Mouse (Mus musculus) midbrain, postnatal 0 days (tissue): ENCODE results near the gene Nmnat3. TPM values are rescaled to one million over a fixed set of nuclear protein-coding genes. Genes with fewer than 3 reads are reported as not detected.

Experiments used
- ATAC-seq: fragments of 200-750 bp; cut with Nextera tagmentation; 2 replicates; pipeline ENCODE4 v1.8.0; 2017; ENCODE audit warnings: moderate number of reproducible peaks, mild to moderate bottlenecking, moderate TSS enrichment, moderate library complexity; ENCODE audit not compliant: low FRiP score
- DNase-seq: peaks from one replicate; pipeline ENCODE4 v3.0.0-alpha.2; 2015; ENCODE audit warnings: low spot score
- H3K27ac ChIP-seq: fragments of 300-500 bp; sonication (generic); 2 replicates; pipeline ENCODE4 v1.5.1; 2014; ENCODE audit warnings: low read depth, mild to moderate bottlenecking, low read length, mixed read lengths
- H3K27me3 ChIP-seq: fragments of 300-500 bp; sonication (generic); 2 replicates; pipeline ENCODE4 v1.6.1; 2014; ENCODE audit warnings: low read length, control low read depth, mixed read lengths; ENCODE audit not compliant: insufficient read depth
- H3K36me3 ChIP-seq: fragments of 300-500 bp; sonication (generic); 2 replicates; pipeline ENCODE4 v1.6.1; 2014; ENCODE audit warnings: low read length, control low read depth, mixed read lengths; ENCODE audit not compliant: insufficient read depth
- H3K4me1 ChIP-seq: fragments of 300-500 bp; sonication (generic); 2 replicates; pipeline ENCODE4 v1.6.1; 2014; ENCODE audit warnings: mild to moderate bottlenecking, control low read depth, antibody characterized with exemption, low read length, mixed read lengths; ENCODE audit not compliant: insufficient read depth
- H3K4me2 ChIP-seq: fragments of 300-500 bp; sonication (generic); 2 replicates; pipeline ENCODE4 v1.6.1; 2014; ENCODE audit warnings: low read depth, mild to moderate bottlenecking, low read length, mixed read lengths; ENCODE audit not compliant: poor library complexity, severe bottlenecking
- H3K4me3 ChIP-seq: fragments of 300-500 bp; sonication (generic); 2 replicates; pipeline ENCODE4 v1.5.1; 2014; ENCODE audit warnings: low read depth, mild to moderate bottlenecking, low read length, moderate library complexity
- H3K9ac ChIP-seq: fragments of 300-500 bp; sonication (generic); replicated peaks from 2 replicates; pipeline ENCODE4 v1.6.1; 2014; ENCODE audit warnings: mild to moderate bottlenecking, low read length, moderate library complexity, mixed read lengths; ENCODE audit not compliant: poor library complexity, severe bottlenecking
- H3K9me3 ChIP-seq: fragments of 300-500 bp; sonication (generic); 2 replicates; pipeline ENCODE4 v1.6.1; 2016; ENCODE audit warnings: low read length, control low read depth
- CTCF ChIP-seq: IDR thresholded peaks from 2 replicates; pipeline ENCODE4 v1.5.1; 2016; ENCODE audit warnings: antibody characterized with exemption, mild to moderate bottlenecking
- WGBS: fragments of 180-500 bp; shearing (Covaris S2); extraction: QIAGEN DNeasy Blood & Tissue Kit; methylation state at CpG from one replicate; pipeline ENCODE4 v1.1.7; 2014; 5-methylcytosine and 5-hydroxymethylcytosine counted together
- polyA plus RNA-seq: library from polyadenylated mRNA; unstranded; fragments of >200 nt; fragmentation: Nextera tagmentation; extraction: Ambion mirVana; gene quantifications from 2 replicates; pipeline ENCODE4 v1.2.1, GENCODE M21; 2015
- total RNA-seq: library from RNA; depleted of rRNA; stranded (reverse); fragments of >200 nt; gene quantifications from 2 replicates; pipeline ENCODE4 v1.2.3, GENCODE M21; 2014

Gene Nmnat3
- total and polyA plus RNA-seq, 2 experiments from 2014 or later, result 0.88 to 1.0 TPM

DNA sequence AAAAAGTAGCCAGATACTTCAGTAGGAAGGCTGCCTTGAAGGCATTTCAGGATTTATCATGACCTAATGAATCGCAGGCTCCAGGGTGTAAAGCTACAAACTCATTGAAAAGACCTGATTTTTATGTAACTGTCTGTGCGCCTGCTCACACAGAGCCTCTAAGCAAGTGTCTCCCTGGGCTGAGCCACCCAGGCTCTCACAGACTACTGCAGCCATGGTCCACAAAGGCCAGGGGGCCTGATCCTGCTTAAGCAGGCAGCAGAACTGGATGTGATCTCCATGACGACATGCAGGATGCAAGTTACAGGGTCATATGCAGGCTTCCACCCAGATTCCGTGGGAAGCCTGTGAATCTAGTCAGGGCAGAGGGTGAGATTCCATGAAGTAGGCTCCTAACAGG, 106.3 kb downstream of the Nmnat3 start:
- TF ChIP-seq CTCF, result no peak
- Histone ChIP-seq H3K4me2 (no peak overlapping the region), H3K9me3 (no peaks in the 10 kb centered on the region), H3K36me3 (no peaks in the 10 kb centered on the region), H3K4me3 (no peak overlapping the region), H3K27me3 (no peaks in the 10 kb centered on the region), H3K4me1 (no peaks in the 10 kb centered on the region), H3K9ac (no peak overlapping the region), H3K27ac (no peak overlapping the region)
- ATAC-seq, result no peak
- WGBS, result 70% methylated on average over 4 of the region's 4 CpGs
- DNase-seq, result no peak

DNA sequence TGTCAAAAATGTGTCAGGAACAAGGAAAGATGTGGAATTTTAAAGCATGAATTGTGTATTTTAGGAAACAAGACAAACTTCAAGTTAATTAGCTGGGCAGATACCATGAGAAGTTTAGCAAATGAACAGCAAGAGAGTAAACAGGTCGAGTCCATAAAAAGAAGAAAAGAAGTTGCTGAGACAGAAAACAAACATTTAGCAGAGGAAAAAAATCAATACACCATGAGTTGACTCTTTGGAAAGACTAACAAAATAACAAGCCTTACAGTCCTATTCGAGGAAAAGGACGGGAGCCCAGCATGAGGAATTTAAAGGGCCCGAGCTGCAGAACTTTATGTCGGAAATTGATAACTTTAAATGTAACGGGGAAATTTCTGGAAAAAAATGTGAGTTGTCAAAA, 110.0 kb downstream of the Nmnat3 start:
- ATAC-seq (no peak), DNase-seq (no peak)
- no peak overlapping the region for H3K4me3 ChIP-seq
- H3K36me3 ChIP-seq, result no peaks in the 10 kb centered on the region
- no peak overlapping the region for H3K27ac ChIP-seq
- H3K9ac ChIP-seq, result no peak overlapping the region
- no peak for TF ChIP-seq CTCF
- WGBS, result 77% methylated on average over 6 of the region's 6 CpGs
- H3K4me1 ChIP-seq, result no peaks in the 10 kb centered on the region
- no peaks in the 10 kb centered on the region for H3K9me3 ChIP-seq
- no peaks in the 10 kb centered on the region for H3K27me3 ChIP-seq
- H3K4me2 ChIP-seq, result no peak overlapping the region

- Histone ChIP-seq H3K4me3 (no peak overlapping the region), H3K4me2 (no peak overlapping the region), H3K9ac (no peak overlapping the region), H3K27me3 (no peaks in the 10 kb centered on the region), H3K4me1 (no peaks in the 10 kb centered on the region), H3K36me3 (no peaks in the 10 kb centered on the region), H3K27ac (no peak overlapping the region), H3K9me3 (no peaks in the 10 kb centered on the region)
- ATAC-seq, result no peak
- 88% methylated on average over 3 of the region's 3 CpGs for WGBS
- no peak for TF ChIP-seq CTCF
- DNase-seq, result no peak
These were observed 110.6 kb downstream of the Nmnat3 start for GRCm38 (mm10) chr9:98397866-98398265.

GRCm38 (mm10) chr9:98400185-98400894, 113.1 kb downstream of the Nmnat3 start:
- no peak for DNase-seq
- 58% methylated on average over 13 of the region's 13 CpGs for WGBS
- ATAC-seq, result no peak

DNA sequence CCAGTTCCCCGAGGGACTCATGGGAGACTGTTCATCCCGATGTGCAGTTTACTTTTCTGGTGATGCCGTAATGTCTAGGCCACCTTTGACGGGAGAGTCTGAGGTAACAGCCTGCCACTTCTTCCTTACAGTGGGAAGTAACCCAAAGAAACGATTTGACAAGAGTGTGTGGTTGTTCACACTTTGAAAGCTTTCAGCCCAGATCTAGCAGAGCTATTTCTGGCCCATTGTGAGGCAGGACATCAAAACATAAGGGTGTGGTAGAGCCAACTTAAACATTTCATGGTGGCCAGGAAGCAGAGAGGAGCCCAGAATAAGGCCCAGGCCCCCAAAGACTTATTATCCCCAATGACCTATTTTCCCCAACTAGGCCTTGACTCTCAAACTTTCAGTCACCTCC, 114.4 kb downstream of the Nmnat3 start:
- no peak overlapping the region for H3K4me2 ChIP-seq
- H3K9ac ChIP-seq, result no peak overlapping the region
- no peaks in the 10 kb centered on the region for H3K9me3 ChIP-seq
- no peak overlapping the region for H3K4me3 ChIP-seq
- 87% methylated on average over 5 of the region's 5 CpGs for WGBS
- ATAC-seq, result no peak
- H3K4me1 ChIP-seq, result no peaks in the 10 kb centered on the region
- H3K27me3 ChIP-seq, result no peaks in the 10 kb centered on the region
- no peak for DNase-seq
- TF ChIP-seq CTCF, result no peak
- H3K27ac ChIP-seq, result no peak overlapping the region
- H3K36me3 ChIP-seq, result no peaks in the 10 kb centered on the region

More at GRCm38 (mm10) chr9:98400185-98400894, 113.1 kb downstream of the Nmnat3 start:
- H3K27ac ChIP-seq, result no peak overlapping the region
- H3K9me3 ChIP-seq, result no peaks in the 10 kb centered on the region
- no peaks in the 10 kb centered on the region for H3K27me3 ChIP-seq
- no peak overlapping the region for H3K4me2 ChIP-seq
- no peaks in the 10 kb centered on the region for H3K36me3 ChIP-seq
- TF ChIP-seq CTCF, result no peak
- no peak overlapping the region for H3K9ac ChIP-seq
- H3K4me3 ChIP-seq, result no peak overlapping the region
- no peaks in the 10 kb centered on the region for H3K4me1 ChIP-seq

DNA sequence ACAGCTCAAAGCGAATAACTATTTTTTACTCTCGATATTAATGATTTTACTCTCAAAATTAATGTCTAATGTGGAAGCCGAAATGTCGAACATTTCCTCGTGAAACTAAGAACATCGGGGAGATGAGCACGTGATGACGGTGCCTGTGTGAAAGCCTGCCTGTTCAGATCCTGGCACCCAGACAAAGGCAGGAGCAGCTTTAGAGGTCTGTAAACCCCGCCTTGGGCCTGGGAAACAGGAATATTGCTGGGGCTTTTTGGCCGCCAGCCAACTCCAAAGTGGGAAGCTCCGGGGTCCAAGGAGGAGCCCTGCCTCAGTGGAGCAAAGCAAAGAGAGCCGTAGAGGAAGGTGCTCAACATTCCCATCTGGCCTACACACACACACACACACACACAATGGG, 120.5 kb downstream of the Nmnat3 start:
- no peak for ATAC-seq
- no peaks in the 10 kb centered on the region for H3K4me1 ChIP-seq
- no peaks in the 10 kb centered on the region for H3K36me3 ChIP-seq
- no peak for DNase-seq
- H3K27me3 ChIP-seq, result no peaks in the 10 kb centered on the region
- H3K4me2 ChIP-seq, result no peak overlapping the region
- no peak for TF ChIP-seq CTCF
- H3K9ac ChIP-seq, result no peak overlapping the region
- WGBS, result 65% methylated on average over 12 of the region's 12 CpGs
- no peak overlapping the region for H3K4me3 ChIP-seq
- H3K27ac ChIP-seq, result no peak overlapping the region
- no peaks in the 10 kb centered on the region for H3K9me3 ChIP-seq
